Mouse (Mus musculus) embryonic fibroblast, embryonic 13.5 days (primary cell): ENCODE measurements around the gene Natd1.

Source experiments
- CTCF ChIP-seq: IDR thresholded peaks from 2 replicates; pipeline ENCODE4 v1.5.1; 2011; ENCODE audit warnings: mild to moderate bottlenecking, control low read depth, low read length, moderate library complexity, borderline replicate concordance; ENCODE audit not compliant: insufficient read depth
- POLR2A ChIP-seq: IDR thresholded peaks from 2 replicates; pipeline ENCODE4 v1.6.1; 2011; ENCODE audit warnings: low read depth, mild to moderate bottlenecking, control low read depth, low read length, moderate library complexity

DNA sequence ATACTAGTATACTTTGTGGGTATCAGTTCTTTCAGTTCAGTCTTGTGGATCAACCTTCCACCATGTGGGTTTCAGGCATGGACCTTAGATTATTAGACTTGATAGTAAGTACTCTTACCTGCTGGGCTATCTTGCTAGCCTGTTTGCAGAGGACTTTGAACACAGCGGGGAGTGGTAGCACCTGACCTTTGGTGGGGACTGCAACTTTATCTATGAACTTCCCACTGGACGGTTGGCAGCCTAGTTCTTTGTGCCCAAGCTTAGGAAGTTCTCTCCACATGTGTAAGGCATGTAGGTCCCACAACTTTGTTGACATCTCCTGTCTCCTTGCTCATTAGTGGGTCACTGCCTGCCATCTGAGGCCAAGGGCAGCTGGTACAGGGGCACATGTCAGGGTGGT is 20.2 kb upstream of the Natd1 start:
- TF ChIP-seq CTCF (no peak), POLR2A (no peak)
